ENCODE assay signal across 22 mouse cellular contexts in the genomic region with DNA sequence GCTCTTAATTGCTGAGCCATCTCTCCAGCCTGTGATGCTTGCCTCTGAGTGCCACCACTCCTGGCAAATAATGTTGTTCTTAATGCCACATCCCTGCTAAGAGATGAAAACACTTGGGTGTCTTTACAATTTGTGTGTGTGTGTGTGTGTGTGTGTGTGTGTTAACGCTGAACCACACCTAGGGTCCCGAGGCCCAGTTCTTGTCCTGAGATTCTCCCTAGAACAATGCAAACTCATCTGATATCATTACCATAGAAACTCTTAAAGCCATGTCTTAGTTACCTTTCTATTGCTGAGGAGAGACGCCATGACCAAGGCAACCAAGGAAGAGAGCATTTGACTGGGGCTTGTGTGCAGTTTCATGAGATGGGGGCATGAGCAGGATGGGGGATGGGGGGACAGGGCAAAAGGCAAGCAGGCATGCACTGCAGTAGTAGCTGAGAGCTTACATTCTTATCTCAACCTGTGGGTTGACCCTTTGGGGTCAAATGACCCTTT. TPM values are rescaled to one million over a fixed set of nuclear protein-coding genes. Genes with fewer than 3 reads are reported as not detected.
A peak's percentile ranks its signal among the peaks of the same experiment; 100 is the strongest.
DNase-seq lines count a peak whose midpoint lies in the region; ATAC-seq lines count a peak whose summit lies in the region.
"Had no signal": no experiment of that assay in that cellular context is flagged by ENCODE, and none has a peak within 500 bp of the region (broad histone marks: within the 10 kb centered on the region; RNA-seq: fewer than 3 reads in every experiment).

No protein-coding gene starts in this region.

- peaks cover 26% of the 10 kb centered on the region for H3K4me1 ChIP-seq in heart, embryonic 12.5 days (replicated peaks)
- H3K4me1 ChIP-seq in heart, embryonic 10.5 days = peaks cover 28% of the 10 kb centered on the region

- 88% methylated on average over 3 of the region's 3 CpGs for WGBS in heart, embryonic 12.5 days
- WGBS in heart, embryonic 10.5 days = 83% methylated on average over 3 of the region's 3 CpGs

- H3K4me2 ChIP-seq in heart, embryonic 12.5 days = no peak overlapping the region

- H3K9ac ChIP-seq in heart, embryonic 12.5 days = no peak overlapping the region

- no peak overlapping the region for H3K4me3 ChIP-seq in heart, embryonic 12.5 days
- no peak overlapping the region for H3K4me3 ChIP-seq in heart, embryonic 10.5 days

- DNase-seq in heart, adult 11 months = peak; percentile 80
- peak; percentile 58 for DNase-seq in heart, embryonic 10.5 days (ENCODE audit: low spot score)
- DNase-seq in heart, adult 9 months (ENCODE audit: low spot score in 2 of 2) = no peak
- DNase-seq in 3T3-L1 (ENCODE audit: low read depth, low spot score) = peak; percentile 94
- DNase-seq in urinary bladder, adult 18-20 months (ENCODE audit: low spot score in 2 of 2) = no peak
- DNase-seq: adrenal gland, adult 2 months; adrenal gland, adult 8-10 months; adrenal gland, postnatal 10 days; adrenal gland, postnatal 14 days; adrenal gland, postnatal 25 days; adrenal gland, postnatal 36 days; B cell, adult 2 months; cerebellum, adult 11 months; cerebellum, adult 11-12 months; cerebellum, adult 18-20 months; cerebellum, adult 2 months had no signal

- H3K27me3 ChIP-seq in heart, embryonic 12.5 days (replicated peaks) = no peaks in the 10 kb centered on the region
- no peaks in the 10 kb centered on the region for H3K27me3 ChIP-seq in heart, embryonic 10.5 days (ENCODE audit: insufficient read depth, poor library complexity, severe bottlenecking)
- H3K27me3 ChIP-seq: CH12.LX, Patski had no signal

- no peak overlapping the region for H3K27ac ChIP-seq in heart, embryonic 12.5 days (ENCODE audit: poor library complexity, severe bottlenecking)
- H3K27ac ChIP-seq in heart, embryonic 10.5 days = no peak overlapping the region

- H3K9me3 ChIP-seq in heart, embryonic 12.5 days (replicated peaks) = no peaks in the 10 kb centered on the region
- no peaks in the 10 kb centered on the region for H3K9me3 ChIP-seq in heart, embryonic 10.5 days
- H3K9me3 ChIP-seq: G1E had no signal

- H3K36me3 ChIP-seq in heart, embryonic 12.5 days = no peaks in the 10 kb centered on the region
- H3K36me3 ChIP-seq in heart, embryonic 10.5 days = peaks cover 3% of the 10 kb centered on the region; the same call in 1 of the 2 replicates
- H3K36me3 ChIP-seq: G1E had no signal

- ATAC-seq in heart, embryonic 12.5 days (ENCODE audit: insufficient number of reproducible peaks, low FRiP score) = no peak
- ATAC-seq: activated CD4-positive, CD25-positive, alpha-beta regulatory T cell, adult 4 months; CD4-positive, CD25-positive, alpha-beta regulatory T cell, adult 4 months; Patski had no signal

RNA-seq across cellular contexts. Expression of gene Mdm2, which starts 3.5 kb away (rescaled TPM):
- polyA plus RNA-seq in heart, embryonic 12.5 days (2016; fragmentation: Nextera tagmentation; extraction: Ambion mirVana) = 55.7 and 57.4 TPM in 2 replicates
- 56.4 and 59.3 TPM in 2 replicates for polyA plus RNA-seq in heart, embryonic 10.5 days (2016; fragmentation: Nextera tagmentation; extraction: Ambion mirVana)

RNA-seq across cellular contexts. Expression of gene Slc35e3, which starts 32.1 kb away (rescaled TPM):
- polyA plus RNA-seq in heart, embryonic 12.5 days (2016; fragmentation: Nextera tagmentation; extraction: Ambion mirVana) = 13.0 and 14.5 TPM in 2 replicates
- 10.5 and 14.9 TPM in 2 replicates for polyA plus RNA-seq in heart, embryonic 10.5 days (2016; fragmentation: Nextera tagmentation; extraction: Ambion mirVana)

Comparison
In these comparisons a context has a peak if more than half of its experiments do, and no peak if none do; other contexts are left out.
1. DNase-seq: peak in heart, adult 11 months (single experiment), heart, embryonic 10.5 days (single experiment) and 3T3-L1 (single experiment); none in heart, adult 9 months (0 of 2) and urinary bladder, adult 18-20 months (0 of 2).